Mouse (Mus musculus) forebrain, postnatal 0 days (tissue): ENCODE measurements around the gene Ehd2. TPM values are rescaled to one million over a fixed set of nuclear protein-coding genes. Genes with fewer than 3 reads are reported as not detected.

Experiments
- ATAC-seq: fragments of 200-750 bp; cut with Nextera tagmentation; 2 replicates; pipeline ENCODE4 v1.8.0; 2017; ENCODE audit warnings: mild to moderate bottlenecking, moderate library complexity
- DNase-seq: peaks from one replicate; pipeline ENCODE4 v3.0.0-alpha.2; 2015
- H3K27ac ChIP-seq: fragments of 300-500 bp; sonication (generic); 2 replicates; pipeline ENCODE4 v1.5.1; 2014; ENCODE audit warnings: low read depth, mild to moderate bottlenecking, antibody characterized with exemption, low read length, moderate library complexity, mixed read lengths
- H3K27me3 ChIP-seq: fragments of 300-500 bp; sonication (generic); 2 replicates; pipeline ENCODE4 v1.6.1; 2014; ENCODE audit warnings: mild to moderate bottlenecking, low read length, mixed read lengths; ENCODE audit not compliant: insufficient read depth
- H3K36me3 ChIP-seq: fragments of 300-500 bp; sonication (generic); 2 replicates; pipeline ENCODE4 v1.6.1; 2014; ENCODE audit warnings: mild to moderate bottlenecking, moderate library complexity; ENCODE audit not compliant: insufficient read depth
- H3K4me1 ChIP-seq: fragments of 300-500 bp; sonication (generic); 2 replicates; pipeline ENCODE4 v1.6.1; 2014; ENCODE audit warnings: antibody characterized with exemption; ENCODE audit not compliant: insufficient read depth
- H3K4me2 ChIP-seq: fragments of 300-500 bp; sonication (generic); 2 replicates; pipeline ENCODE4 v1.6.1; 2014; ENCODE audit warnings: low read depth, mild to moderate bottlenecking, moderate library complexity
- H3K4me3 ChIP-seq: fragments of 300-500 bp; sonication (generic); 2 replicates; pipeline ENCODE4 v1.5.1; 2014; ENCODE audit warnings: low read depth, low read length, mixed read lengths
- H3K9ac ChIP-seq: fragments of 300-500 bp; sonication (generic); 2 replicates; pipeline ENCODE4 v1.6.1; 2014; ENCODE audit warnings: mild to moderate bottlenecking
- H3K9me3 ChIP-seq: fragments of 300-500 bp; sonication (generic); 2 replicates; pipeline ENCODE4 v1.6.1; 2016; ENCODE audit warnings: low read length
- CTCF ChIP-seq: sonication (generic); IDR thresholded peaks from 2 replicates; pipeline ENCODE4 v1.5.1; 2016; ENCODE audit warnings: antibody characterized with exemption, control low read depth, low read depth
- WGBS: fragments of 180-500 bp; shearing (Covaris S2); extraction: QIAGEN DNeasy Blood & Tissue Kit; methylation state at CpG from one replicate; pipeline ENCODE4 v1.1.7; 2014; 5-methylcytosine and 5-hydroxymethylcytosine counted together
- polyA plus RNA-seq: library from polyadenylated mRNA; unstranded; fragments of >200 nt; fragmentation: Nextera tagmentation; extraction: Ambion mirVana; gene quantifications from 2 replicates; pipeline ENCODE4 v1.2.1, GENCODE M21; 2015
- total RNA-seq: library from RNA; depleted of rRNA; stranded (reverse); fragments of >200 nt; gene quantifications from 2 replicates; pipeline ENCODE4 v1.2.3, GENCODE M21; 2014

The Ehd2 gene
- total and polyA plus RNA-seq, 2 experiments from 2014 or later, result 3.5 to 5.0 TPM

DNA sequence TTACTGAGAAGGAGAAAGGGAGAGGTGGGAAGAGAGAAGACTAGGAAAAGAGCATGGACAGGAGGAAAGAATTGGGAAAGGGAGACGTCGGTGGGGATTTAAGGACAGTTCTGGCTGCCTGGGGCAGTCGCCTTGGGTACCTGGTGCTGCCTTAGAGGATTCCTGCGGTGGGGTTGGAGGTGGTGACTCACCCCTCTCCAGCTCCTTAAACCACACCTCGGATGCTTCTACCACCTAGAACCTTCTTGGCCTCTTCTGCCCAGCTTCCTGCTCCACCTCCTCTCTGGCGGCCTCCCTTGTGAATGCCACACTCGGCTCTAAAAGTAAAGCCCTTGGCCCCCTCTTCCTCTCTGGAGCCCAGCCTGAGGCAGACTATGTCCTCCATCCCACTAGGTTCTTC, 11.9 kb downstream of the Ehd2 start:
- Histone ChIP-seq H3K4me3 (no peak overlapping the region), H3K4me2 (0 out of 2 replicates have a peak overlapping the region, but pooled peaks have one; percentile 19), H3K4me1 (no peaks in the 10 kb centered on the region), H3K27ac (no peak overlapping the region), H3K9ac (no peak overlapping the region), H3K9me3 (peaks cover 4% of the 10 kb centered on the region; the same call in 1 of the 2 replicates), H3K36me3 (no peaks in the 10 kb centered on the region), H3K27me3 (no peaks in the 10 kb centered on the region)
- no peak for TF ChIP-seq CTCF
- ATAC-seq, result no peak
- DNase-seq, result no peak
- 22% methylated on average over 7 of the region's 7 CpGs for WGBS

DNA sequence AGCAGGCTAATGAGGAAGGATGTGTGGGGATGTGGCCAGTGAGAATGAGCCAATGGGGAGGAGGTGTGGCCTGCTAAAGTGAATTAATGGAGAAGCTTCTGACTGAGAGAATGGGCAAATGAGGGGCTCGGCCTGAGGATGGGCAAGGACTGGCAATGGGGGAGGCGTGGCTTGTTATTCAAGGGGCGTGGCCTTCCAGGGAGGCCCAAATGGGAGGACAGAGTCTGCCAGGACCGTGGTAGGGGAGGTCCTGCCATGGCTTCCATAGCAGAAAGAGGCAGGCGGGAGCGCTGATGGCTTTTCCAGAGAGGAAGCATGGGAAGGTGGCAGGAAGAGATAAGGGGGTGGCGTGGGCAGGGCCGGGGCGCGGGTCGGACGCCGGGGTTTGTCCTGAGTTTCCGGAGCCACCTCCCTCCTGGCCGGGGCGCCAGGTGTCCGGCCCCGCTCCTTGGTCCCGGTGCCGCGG, 12.4 kb downstream of the Ehd2 start:
- WGBS, result 11% methylated on average over 21 of the region's 21 CpGs
- Histone ChIP-seq H3K9ac (no peak overlapping the region), H3K27ac (no peak overlapping the region), H3K4me1 (no peaks in the 10 kb centered on the region), H3K36me3 (no peaks in the 10 kb centered on the region), H3K27me3 (no peaks in the 10 kb centered on the region), H3K4me2 (0 out of 2 replicates have a peak overlapping the region, but pooled peaks have one; percentile 19), H3K4me3 (no peak overlapping the region), H3K9me3 (peaks cover 4% of the 10 kb centered on the region; the same call in 1 of the 2 replicates)
- peak; percentile 11; the same call in 1 of the 2 replicates for ATAC-seq
- no peak for DNase-seq
- TF ChIP-seq CTCF, result no peak

DNA sequence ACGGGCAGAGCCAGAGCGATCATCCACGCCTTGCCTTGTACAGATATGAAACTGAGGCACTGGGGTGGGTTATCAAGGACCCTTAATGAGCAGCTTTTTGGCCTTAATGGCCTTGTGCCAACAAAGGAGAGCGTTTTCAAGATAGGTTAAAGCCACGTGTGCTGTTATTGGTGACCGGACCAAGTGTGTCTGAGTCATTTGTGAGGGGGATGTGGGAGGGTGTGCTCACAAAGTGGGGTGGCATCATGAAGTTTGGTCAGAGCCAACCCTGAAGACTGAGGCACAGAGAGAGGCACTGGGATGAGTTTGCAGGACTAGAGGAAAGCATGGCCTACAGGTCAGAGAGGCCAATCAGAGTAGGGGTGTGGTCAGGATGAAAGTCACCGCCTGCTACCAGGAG, 12.9 kb downstream of the Ehd2 start:
- DNase-seq (no peak), ATAC-seq (no peak)
- Histone ChIP-seq H3K27me3 (no peaks in the 10 kb centered on the region), H3K4me2 (no peak overlapping the region), H3K9ac (no peak overlapping the region), H3K4me1 (no peaks in the 10 kb centered on the region), H3K27ac (no peak overlapping the region), H3K4me3 (no peak overlapping the region), H3K36me3 (no peaks in the 10 kb centered on the region), H3K9me3 (peaks cover 4% of the 10 kb centered on the region; the same call in 1 of the 2 replicates)
- WGBS, result 90% methylated on average over 7 of the region's 7 CpGs
- no peak for TF ChIP-seq CTCF

DNA sequence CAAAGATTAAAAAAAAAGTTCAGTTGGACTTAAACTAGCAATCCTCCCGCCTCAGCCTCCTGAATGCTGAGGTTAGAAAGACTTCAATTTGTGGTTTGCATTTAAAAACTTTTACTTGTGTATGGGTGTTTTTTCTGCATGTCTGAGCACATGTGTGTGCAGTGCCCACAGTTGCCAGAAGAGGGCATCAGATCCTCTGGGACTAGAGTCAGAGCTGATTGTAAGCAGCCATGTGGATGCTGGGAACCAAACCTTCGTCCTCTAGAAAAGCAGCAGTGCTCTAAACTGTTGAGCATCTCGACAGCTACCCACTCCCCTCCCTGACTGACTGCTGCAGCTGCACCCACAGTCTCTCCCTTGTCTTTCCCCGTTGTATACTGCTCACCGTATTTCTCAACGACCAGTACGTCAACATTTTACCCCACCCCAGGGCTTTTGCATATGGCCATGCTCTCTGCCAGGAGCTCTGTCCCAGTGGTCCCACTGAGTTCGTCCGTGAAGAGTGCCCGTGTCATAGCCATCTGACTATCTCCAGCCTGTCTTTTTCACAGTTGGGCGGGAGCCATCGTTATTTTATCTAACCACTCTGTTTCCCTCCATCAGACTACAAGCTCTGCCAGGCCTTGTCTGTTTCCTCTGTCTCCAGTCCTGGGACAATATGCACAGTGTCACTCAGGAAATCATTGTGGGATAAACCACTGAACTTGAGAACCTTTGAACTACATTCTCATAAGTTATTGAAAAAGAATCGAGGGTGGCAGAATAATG, 13.9 kb downstream of the Ehd2 start:
- DNase-seq (no peak), ATAC-seq (no peak)
- 90% methylated on average over 13 of the region's 13 CpGs for WGBS
- H3K36me3 ChIP-seq, result no peaks in the 10 kb centered on the region
- no peaks in the 10 kb centered on the region for H3K4me1 ChIP-seq
- H3K4me2 ChIP-seq, result no peak overlapping the region
- no peak overlapping the region for H3K9ac ChIP-seq
- TF ChIP-seq CTCF, result peak; percentile 46
- H3K27ac ChIP-seq, result no peak overlapping the region
- H3K27me3 ChIP-seq, result no peaks in the 10 kb centered on the region
- no peak overlapping the region for H3K4me3 ChIP-seq
- H3K9me3 ChIP-seq, result peaks cover 4% of the 10 kb centered on the region; the same call in 1 of the 2 replicates

DNA sequence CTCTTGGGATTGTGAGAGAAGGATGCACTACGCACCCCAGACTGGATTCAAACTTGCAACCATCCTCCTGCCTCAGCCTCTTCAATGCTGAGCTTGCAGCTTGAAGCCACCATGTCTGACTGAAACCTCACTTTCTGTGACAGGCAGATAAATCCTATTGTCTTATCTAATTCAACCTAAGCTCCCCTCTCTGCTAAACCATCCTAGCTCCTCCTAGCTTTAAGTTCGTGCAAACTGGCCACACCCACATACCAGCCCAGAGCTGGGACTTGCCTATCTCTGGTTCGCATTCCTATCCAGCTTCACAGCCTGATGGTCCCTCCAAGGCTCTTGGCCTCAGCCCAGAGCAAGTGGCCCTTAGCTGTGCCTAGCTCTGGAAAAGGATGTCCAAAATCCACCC, 15.0 kb downstream of the Ehd2 start:
- no peak overlapping the region for H3K27ac ChIP-seq
- WGBS, result 71% methylated on average over 3 of the region's 3 CpGs
- no peak for ATAC-seq
- no peaks in the 10 kb centered on the region for H3K27me3 ChIP-seq
- H3K4me2 ChIP-seq, result no peak overlapping the region
- no peak overlapping the region for H3K4me3 ChIP-seq
- H3K9me3 ChIP-seq, result peaks cover 4% of the 10 kb centered on the region; the same call in 1 of the 2 replicates
- H3K9ac ChIP-seq, result no peak overlapping the region
- H3K36me3 ChIP-seq, result no peaks in the 10 kb centered on the region
- H3K4me1 ChIP-seq, result no peaks in the 10 kb centered on the region
- no peak for TF ChIP-seq CTCF
- no peak for DNase-seq

DNA sequence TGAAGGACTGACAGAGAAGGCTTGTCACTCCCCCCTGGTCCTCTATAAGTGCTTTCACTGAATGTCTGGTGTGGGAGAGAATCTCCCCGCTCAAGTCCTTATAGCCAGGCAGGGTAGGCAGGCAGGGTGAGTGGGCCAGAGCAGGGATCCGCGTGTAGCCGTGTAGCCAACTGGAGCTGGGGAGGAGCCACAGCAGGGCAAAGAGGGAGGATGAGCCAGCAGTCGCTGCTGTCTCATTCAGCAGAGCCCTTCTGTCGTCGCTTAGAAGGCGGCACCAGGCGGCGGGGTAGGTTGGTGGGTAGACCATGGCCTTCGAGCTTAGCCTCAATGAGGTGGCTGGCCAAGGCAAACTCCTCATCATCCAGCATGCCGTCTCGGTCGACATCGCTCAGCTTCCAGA, 17.4 kb downstream of the Ehd2 start:
- Histone ChIP-seq H3K9ac (no peak overlapping the region), H3K36me3 (no peaks in the 10 kb centered on the region), H3K27ac (no peak overlapping the region), H3K4me2 (no peak overlapping the region), H3K4me3 (no peak overlapping the region), H3K9me3 (peaks cover 4% of the 10 kb centered on the region; the same call in 1 of the 2 replicates), H3K4me1 (peaks cover 3% of the 10 kb centered on the region), H3K27me3 (no peaks in the 10 kb centered on the region)
- ATAC-seq, result no peak
- TF ChIP-seq CTCF, result no peak
- 86% methylated on average over 15 of the region's 15 CpGs for WGBS
- DNase-seq, result no peak

DNA sequence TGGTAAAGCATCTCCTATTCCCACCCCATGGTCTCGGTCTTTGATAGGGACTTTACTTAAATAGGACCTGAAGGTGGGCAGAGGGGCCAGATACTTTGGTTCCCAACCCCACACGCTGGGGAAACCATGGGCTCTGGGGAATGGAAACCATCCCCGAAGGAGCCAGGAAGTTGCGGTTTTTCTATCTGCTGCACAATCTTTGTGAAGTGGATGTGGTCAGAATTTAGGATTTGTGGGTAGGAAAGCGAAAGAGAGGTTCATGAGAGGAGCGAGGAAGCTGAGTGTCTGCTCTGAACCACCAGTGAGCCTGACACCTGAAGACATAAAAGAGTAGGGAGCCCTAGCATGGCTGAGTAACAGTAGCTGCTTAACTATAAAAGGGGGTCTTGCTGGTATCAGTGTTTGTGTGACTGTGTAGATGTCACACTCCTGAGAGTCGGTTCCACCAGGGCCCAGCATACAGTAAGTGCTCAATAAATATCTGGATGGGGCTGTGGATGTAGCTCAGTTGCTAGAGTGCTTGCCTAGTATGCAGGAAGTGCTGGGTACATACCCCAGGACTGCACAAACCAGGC, 18.1 kb downstream of the Ehd2 start:
- no peak for ATAC-seq
- H3K4me2 ChIP-seq, result no peak overlapping the region
- H3K27me3 ChIP-seq, result no peaks in the 10 kb centered on the region
- peaks cover 4% of the 10 kb centered on the region; the same call in 1 of the 2 replicates for H3K9me3 ChIP-seq
- no peak overlapping the region for H3K9ac ChIP-seq
- H3K4me1 ChIP-seq, result peaks cover 9% of the 10 kb centered on the region
- no peak overlapping the region for H3K4me3 ChIP-seq
- 88% methylated on average over 7 of the region's 7 CpGs for WGBS
- H3K27ac ChIP-seq, result no peak overlapping the region
- no peaks in the 10 kb centered on the region for H3K36me3 ChIP-seq
- no peak for DNase-seq
- TF ChIP-seq CTCF, result no peak
